Mouse (Mus musculus) forebrain, postnatal 0 days (tissue): ENCODE results near the gene AL731706.2. TPM values are rescaled to one million over a fixed set of nuclear protein-coding genes. Genes with fewer than 3 reads are reported as not detected.
"Not testable (repeated sequence)": the region's sequence is repeated elsewhere in the genome, so short reads cannot be mapped to it uniquely, and the experiment has no call there.

Source experiments
- ATAC-seq: fragments of 200-750 bp; cut with Nextera tagmentation; 2 replicates; pipeline ENCODE4 v1.8.0; 2017; ENCODE audit warnings: mild to moderate bottlenecking, moderate library complexity
- DNase-seq: peaks from one replicate; pipeline ENCODE4 v3.0.0-alpha.2; 2015
- H3K27ac ChIP-seq: fragments of 300-500 bp; sonication (generic); 2 replicates; pipeline ENCODE4 v1.5.1; 2014; ENCODE audit warnings: low read depth, mild to moderate bottlenecking, antibody characterized with exemption, low read length, moderate library complexity, mixed read lengths
- H3K27me3 ChIP-seq: fragments of 300-500 bp; sonication (generic); 2 replicates; pipeline ENCODE4 v1.6.1; 2014; ENCODE audit warnings: mild to moderate bottlenecking, low read length, mixed read lengths; ENCODE audit not compliant: insufficient read depth
- H3K36me3 ChIP-seq: fragments of 300-500 bp; sonication (generic); 2 replicates; pipeline ENCODE4 v1.6.1; 2014; ENCODE audit warnings: mild to moderate bottlenecking, moderate library complexity; ENCODE audit not compliant: insufficient read depth
- H3K4me1 ChIP-seq: fragments of 300-500 bp; sonication (generic); 2 replicates; pipeline ENCODE4 v1.6.1; 2014; ENCODE audit warnings: antibody characterized with exemption; ENCODE audit not compliant: insufficient read depth
- H3K4me2 ChIP-seq: fragments of 300-500 bp; sonication (generic); 2 replicates; pipeline ENCODE4 v1.6.1; 2014; ENCODE audit warnings: low read depth, mild to moderate bottlenecking, moderate library complexity
- H3K4me3 ChIP-seq: fragments of 300-500 bp; sonication (generic); 2 replicates; pipeline ENCODE4 v1.5.1; 2014; ENCODE audit warnings: low read depth, low read length, mixed read lengths
- H3K9ac ChIP-seq: fragments of 300-500 bp; sonication (generic); 2 replicates; pipeline ENCODE4 v1.6.1; 2014; ENCODE audit warnings: mild to moderate bottlenecking
- H3K9me3 ChIP-seq: fragments of 300-500 bp; sonication (generic); 2 replicates; pipeline ENCODE4 v1.6.1; 2016; ENCODE audit warnings: low read length
- CTCF ChIP-seq: sonication (generic); IDR thresholded peaks from 2 replicates; pipeline ENCODE4 v1.5.1; 2016; ENCODE audit warnings: antibody characterized with exemption, control low read depth, low read depth
- WGBS: fragments of 180-500 bp; shearing (Covaris S2); extraction: QIAGEN DNeasy Blood & Tissue Kit; methylation state at CpG from one replicate; pipeline ENCODE4 v1.1.7; 2014; 5-methylcytosine and 5-hydroxymethylcytosine counted together
- polyA plus RNA-seq: library from polyadenylated mRNA; unstranded; fragments of >200 nt; fragmentation: Nextera tagmentation; extraction: Ambion mirVana; gene quantifications from 2 replicates; pipeline ENCODE4 v1.2.1, GENCODE M21; 2015
- total RNA-seq: library from RNA; depleted of rRNA; stranded (reverse); fragments of >200 nt; gene quantifications from 2 replicates; pipeline ENCODE4 v1.2.3, GENCODE M21; 2014

The AL731706.2 gene
- total and polyA plus RNA-seq, 2 experiments from 2014 or later = 16.0 TPM; not detected in 1

DNA sequence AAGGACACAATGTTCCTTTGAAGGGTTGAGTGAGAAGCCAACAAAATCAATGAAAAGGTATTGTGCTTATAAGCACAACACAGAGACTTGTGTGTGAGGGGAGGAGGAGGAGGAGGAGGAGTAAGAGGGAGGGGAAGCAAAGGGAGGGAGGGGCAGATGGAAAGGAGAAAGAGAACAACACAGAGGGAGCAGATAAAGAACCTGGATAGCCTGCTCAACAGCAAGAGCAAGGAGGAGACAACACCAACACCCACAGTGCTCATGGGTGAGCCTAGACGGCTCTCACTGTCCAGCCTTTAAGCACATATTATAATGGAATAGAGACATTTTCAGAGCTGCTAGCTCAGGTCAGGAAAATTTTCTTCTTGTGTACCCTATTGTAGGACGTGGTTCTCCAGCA is 23.8 kb upstream of the AL731706.2 start:
- no peak for TF ChIP-seq CTCF
- Histone ChIP-seq H3K4me2 (no peak overlapping the region), H3K4me3 (no peak overlapping the region), H3K4me1 (no peaks in the 10 kb centered on the region), H3K9me3 (no peaks in the 10 kb centered on the region), H3K9ac (no peak overlapping the region), H3K27ac (no peak overlapping the region), H3K27me3 (no peaks in the 10 kb centered on the region; the same call in 1 of the 2 replicates), H3K36me3 (peaks cover 4% of the 10 kb centered on the region; the same call in 1 of the 2 replicates)
- DNase-seq (no peak), ATAC-seq (no peak)
- 71% methylated on average over 2 of the region's 2 CpGs for WGBS

- Histone ChIP-seq H3K36me3 (peaks cover 4% of the 10 kb centered on the region; the same call in 1 of the 2 replicates), H3K9me3 (no peaks in the 10 kb centered on the region), H3K4me3 (no peak overlapping the region), H3K4me1 (no peaks in the 10 kb centered on the region), H3K9ac (no peak overlapping the region), H3K27ac (no peak overlapping the region), H3K4me2 (no peak overlapping the region), H3K27me3 (no peaks in the 10 kb centered on the region; the same call in 1 of the 2 replicates)
- WGBS = 65% methylated on average over 3 of the region's 3 CpGs
- DNase-seq = no peak
- TF ChIP-seq CTCF = no peak
- ATAC-seq = no peak
Measured at GRCm38 (mm10) chr2:136908596-136908995, 23.1 kb upstream of the AL731706.2 start.

- Histone ChIP-seq H3K27ac (no peak overlapping the region), H3K4me1 (peaks cover 7% of the 10 kb centered on the region), H3K27me3 (no peaks in the 10 kb centered on the region), H3K9ac (no peak overlapping the region), H3K4me3 (no peak overlapping the region), H3K4me2 (no peak overlapping the region), H3K9me3 (no peaks in the 10 kb centered on the region), H3K36me3 (no peaks in the 10 kb centered on the region)
- DNase-seq (no peak), ATAC-seq (no peak)
- WGBS = 77% methylated on average over 2 of the region's 2 CpGs
- TF ChIP-seq CTCF = no peak
Measured at GRCm38 (mm10) chr2:136896131-136896530, 10.7 kb upstream of the AL731706.2 start.

DNA sequence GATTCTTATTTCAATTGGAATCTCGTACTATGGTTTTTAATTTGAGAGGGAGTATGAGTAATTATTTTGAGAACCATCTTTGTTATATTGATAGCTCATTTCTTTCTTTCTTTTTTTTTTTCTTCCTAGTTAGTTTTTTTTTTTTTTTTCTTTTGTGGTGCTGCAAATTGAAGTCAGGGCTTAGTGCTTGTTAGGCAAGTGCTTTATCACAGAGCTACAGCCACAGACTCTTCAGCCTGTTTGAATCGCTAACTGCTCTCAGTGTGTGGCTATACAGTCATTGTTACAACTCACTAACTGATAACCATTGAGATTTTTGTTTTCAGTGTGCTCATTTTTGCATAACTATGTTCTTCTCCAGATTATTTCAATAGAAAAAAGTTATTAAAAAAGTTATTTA is 9.0 kb upstream of the AL731706.2 start:
- Histone ChIP-seq H3K4me3 (no peak overlapping the region), H3K27ac (no peak overlapping the region), H3K9me3 (no peaks in the 10 kb centered on the region), H3K4me1 (peaks cover 7% of the 10 kb centered on the region), H3K36me3 (no peaks in the 10 kb centered on the region), H3K9ac (no peak overlapping the region), H3K27me3 (no peaks in the 10 kb centered on the region), H3K4me2 (no peak overlapping the region)
- ATAC-seq (no peak), DNase-seq (no peak)
- 20% methylated on average over 2 of the region's 2 CpGs for WGBS
- TF ChIP-seq CTCF = no peak

- Histone ChIP-seq H3K9me3 (no peaks in the 10 kb centered on the region), H3K27me3 (no peaks in the 10 kb centered on the region), H3K36me3 (no peaks in the 10 kb centered on the region), H3K27ac (peak overlapping the region; percentile 87), H3K9ac (peak overlapping the region; percentile 67), H3K4me1 (peaks cover 7% of the 10 kb centered on the region), H3K4me3 (peak overlapping the region; percentile 77), H3K4me2 (peak overlapping the region; percentile 48)
- ATAC-seq = peak; percentile 83
- peak; percentile 99 for DNase-seq
- peak; percentile 40 for TF ChIP-seq CTCF
- WGBS = under 1% methylated on average over 23 of the region's 23 CpGs
Measured at GRCm38 (mm10) chr2:136891951-136892371, 6.5 kb upstream of the AL731706.2 start.

DNA sequence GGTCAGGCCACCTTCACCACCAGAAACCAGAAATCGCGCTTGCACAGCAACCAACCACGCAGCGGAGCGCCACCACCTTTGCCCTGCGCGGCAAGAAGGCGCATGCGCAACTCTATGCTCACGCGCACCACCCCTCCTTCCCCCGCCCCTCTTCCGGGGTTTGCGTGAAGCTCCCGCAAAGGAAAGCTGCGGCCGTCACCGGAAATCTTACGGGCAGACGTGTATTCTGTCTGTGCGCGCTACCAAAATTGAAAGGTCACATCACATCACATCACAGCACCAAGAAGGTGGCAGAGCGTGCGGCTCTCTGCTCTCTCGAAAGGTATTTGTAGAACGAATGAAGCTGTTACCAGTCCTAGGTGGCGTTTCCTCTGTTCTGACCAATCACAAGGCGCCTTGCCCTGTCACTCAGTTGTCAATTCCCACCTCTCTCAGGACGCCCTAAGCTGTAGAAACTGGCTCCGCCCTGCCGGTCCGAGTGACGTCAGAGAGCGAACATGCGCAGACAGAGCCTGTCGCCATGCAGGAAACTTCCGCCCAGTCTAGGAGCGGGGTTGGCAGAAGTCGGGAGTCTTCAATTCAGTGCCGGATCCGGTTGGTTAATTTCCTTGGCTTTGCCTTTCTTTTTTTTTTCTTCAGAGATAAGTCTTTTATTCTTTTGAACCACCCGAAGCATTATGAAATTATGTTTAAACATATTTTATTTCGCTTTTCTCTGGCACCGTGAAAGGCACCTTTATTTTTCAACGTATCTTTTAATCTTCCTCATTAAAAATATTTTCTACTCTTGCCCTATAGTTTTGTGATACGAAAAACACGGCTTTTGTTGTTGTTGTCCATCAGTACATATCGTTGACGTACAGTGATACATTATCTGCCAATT is 5.8 kb upstream of the AL731706.2 start, which contains the start of the genes Slx4ip, AL731706.1 and Mkks:
Gene Slx4ip (plus strand): TSS at position 151 of the 883 bp plus-strand sequence.
Gene AL731706.1 (minus strand): TSS at position 322 of the 883 bp plus-strand sequence.
Gene Mkks (minus strand): TSS at position 322 of the 883 bp plus-strand sequence.
- Histone ChIP-seq H3K36me3 (no peaks in the 10 kb centered on the region), H3K27me3 (no peaks in the 10 kb centered on the region)
- DNase-seq = peak; percentile 100

DNA sequence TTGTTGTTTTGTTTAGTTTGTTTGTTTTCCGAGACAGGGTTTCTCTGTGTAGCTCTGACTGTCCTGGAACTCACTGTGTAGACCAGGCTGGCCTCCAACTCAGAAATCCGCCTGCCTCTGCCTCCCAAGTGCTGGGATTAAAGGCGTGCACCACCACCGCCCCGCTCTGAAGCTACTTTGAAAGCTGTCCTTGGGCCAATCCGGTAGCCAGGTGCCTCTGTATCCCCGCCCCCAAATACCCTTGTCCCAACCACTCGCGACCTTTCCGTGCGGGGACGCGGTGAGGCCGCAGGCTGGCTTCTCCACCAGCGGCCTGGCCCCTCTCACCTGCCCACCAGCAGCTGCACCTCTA is 5.2 kb upstream of the AL731706.2 start:
- Histone ChIP-seq H3K27ac (peak overlapping the region; percentile 96), H3K4me3 (peak overlapping the region; percentile 77), H3K4me2 (peak overlapping the region; percentile 48), H3K9ac (peak overlapping the region; percentile 71)
- not testable (repeated sequence) for DNase-seq, H3K36me3 ChIP-seq, H3K27me3 ChIP-seq, H3K4me1 ChIP-seq, H3K9me3 ChIP-seq
- 10% methylated on average over 15 of the region's 15 CpGs for WGBS
- peak; percentile 42 for ATAC-seq

More for the DNA sequence above, 5.8 kb upstream of the AL731706.2 start, which contains the start of the genes Slx4ip, AL731706.1 and Mkks:
- H3K4me1 ChIP-seq = peaks cover 7% of the 10 kb centered on the region
- H3K27ac ChIP-seq = peak within 1 kb of the TSS; percentile 96
- TF ChIP-seq CTCF = peak; percentile 46
- H3K9me3 ChIP-seq = no peaks in the 10 kb centered on the region
- ATAC-seq = peak; percentile 97
- WGBS = 1% methylated on average over 49 of the region's 49 CpGs
- H3K4me3 ChIP-seq = peak within 1 kb of the TSS; percentile 77
- H3K9ac ChIP-seq = peak within 1 kb of the TSS; percentile 71
- H3K4me2 ChIP-seq = peak within 1 kb of the TSS; percentile 48
